Mouse (Mus musculus): ENCODE results near the gene Itk. TPM values are rescaled to one million over a fixed set of nuclear protein-coding genes. Genes with fewer than 3 reads are reported as not detected.

Gene Itk
- total and polyA plus RNA-seq, 2 experiments from 2014 or later = 0.05 to 0.19 TPM

DNA sequence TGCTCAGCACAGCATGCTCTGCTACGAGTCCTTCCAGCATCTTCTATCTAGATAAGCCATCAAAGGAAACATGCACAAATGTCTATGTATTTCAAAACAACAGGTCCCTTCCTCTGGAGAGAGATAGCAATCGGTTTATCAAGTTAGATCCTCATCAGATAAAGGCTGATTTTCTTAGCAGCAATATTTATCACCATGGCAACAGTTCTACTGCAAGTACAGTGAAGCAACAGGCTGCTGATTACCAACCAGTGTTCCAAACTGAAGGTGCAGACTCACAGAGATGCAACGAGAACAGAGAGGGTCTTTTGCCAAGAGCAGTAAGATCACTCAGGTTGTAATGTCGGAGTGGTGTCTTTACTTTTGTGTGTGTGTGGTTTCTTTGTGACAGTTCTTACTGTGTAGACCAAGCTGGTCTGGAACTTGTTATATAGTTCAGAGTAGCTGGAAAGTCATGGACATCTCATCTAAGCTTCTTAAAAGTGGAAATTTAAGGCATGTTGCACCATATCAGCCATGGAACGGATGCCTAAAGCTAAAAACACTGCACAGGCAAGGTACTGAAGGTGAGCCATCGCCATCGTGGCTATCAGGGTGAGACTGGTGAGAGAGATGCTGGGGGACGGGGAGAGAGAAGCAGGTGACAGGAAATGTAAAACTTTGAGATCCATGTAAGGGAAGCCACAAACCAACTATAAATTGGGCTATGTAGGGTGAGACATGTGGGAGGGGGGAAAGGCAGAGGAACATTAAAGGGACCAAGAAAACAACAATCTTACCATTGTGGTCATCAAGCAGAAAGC, 32.0 kb upstream of the Itk start:
- Histone ChIP-seq H3K9ac (no peak overlapping the region), H3K4me2 (ENCODE audit: low read depth) (no peak overlapping the region), H3K4me1 (ENCODE audit: insufficient read depth) (no peaks in the 10 kb centered on the region), H3K9me3 (ENCODE audit: low read length) (no peaks in the 10 kb centered on the region), H3K4me3 (ENCODE audit: low read depth, low read length) (no peak overlapping the region), H3K36me3 (ENCODE audit: insufficient read depth) (no peaks in the 10 kb centered on the region), H3K27me3 (ENCODE audit: insufficient read depth, low read length) (no peaks in the 10 kb centered on the region), H3K27ac (ENCODE audit: low read depth, low read length) (no peak overlapping the region)
- 86% methylated on average over 8 of the region's 8 CpGs for WGBS
- TF ChIP-seq CTCF (IDR thresholded peaks at IDR 0.05; ENCODE audit: low read depth) = no peak
- no peak for DNase-seq
- no peak for ATAC-seq

- Histone ChIP-seq H3K4me3 (ENCODE audit: low read depth, low read length) (no peak overlapping the region), H3K36me3 (ENCODE audit: insufficient read depth) (no peaks in the 10 kb centered on the region), H3K4me1 (ENCODE audit: insufficient read depth) (no peaks in the 10 kb centered on the region), H3K9ac (no peak overlapping the region), H3K27ac (ENCODE audit: low read depth, low read length) (no peak overlapping the region), H3K4me2 (ENCODE audit: low read depth) (no peak overlapping the region), H3K27me3 (ENCODE audit: insufficient read depth, low read length) (no peaks in the 10 kb centered on the region), H3K9me3 (ENCODE audit: low read length) (no peaks in the 10 kb centered on the region)
- DNase-seq (no peak), ATAC-seq (no peak)
- TF ChIP-seq CTCF (IDR thresholded peaks at IDR 0.05; ENCODE audit: low read depth) = no peak
- WGBS = 95% methylated on average over 5 of the region's 5 CpGs
Measured at GRCm38 (mm10) chr11:46418860-46419259, 29.5 kb upstream of the Itk start.

DNA sequence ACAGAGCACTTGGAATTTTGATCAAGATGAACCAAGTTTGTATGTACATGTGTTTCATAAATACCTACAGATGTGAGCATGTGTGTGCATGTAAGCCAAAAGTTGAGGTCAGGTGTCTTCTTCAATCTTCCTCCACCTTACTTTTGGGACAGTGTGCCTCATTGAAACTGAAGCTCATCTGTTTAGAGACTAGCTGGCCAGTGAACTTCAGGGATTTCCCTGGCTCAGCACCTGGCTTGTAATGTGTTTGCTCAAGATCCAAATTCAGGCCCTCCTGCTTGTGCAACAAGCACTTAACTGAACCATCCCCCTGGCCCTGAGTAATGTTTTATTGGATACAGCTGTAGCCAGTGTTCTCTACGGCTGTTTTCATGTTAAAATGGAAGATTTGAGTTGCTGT, 29.1 kb upstream of the Itk start:
- DNase-seq = no peak
- no peak overlapping the region for H3K9ac ChIP-seq
- TF ChIP-seq CTCF (IDR thresholded peaks at IDR 0.05; ENCODE audit: low read depth) = no peak
- H3K27ac ChIP-seq (ENCODE audit: low read depth, low read length) = no peak overlapping the region
- H3K4me1 ChIP-seq (ENCODE audit: insufficient read depth) = no peaks in the 10 kb centered on the region
- H3K4me3 ChIP-seq (ENCODE audit: low read depth, low read length) = no peak overlapping the region
- no peak for ATAC-seq
- no peaks in the 10 kb centered on the region for H3K36me3 ChIP-seq (ENCODE audit: insufficient read depth)
- whole genome bisulfite sequencing = 79% methylated on average over 1 of the region's 1 CpGs
- no peaks in the 10 kb centered on the region for H3K27me3 ChIP-seq (ENCODE audit: insufficient read depth, low read length)
- no peak overlapping the region for H3K4me2 ChIP-seq (ENCODE audit: low read depth)
- H3K9me3 ChIP-seq (ENCODE audit: low read length) = no peaks in the 10 kb centered on the region

- no peak for TF ChIP-seq CTCF (IDR thresholded peaks at IDR 0.05; ENCODE audit: low read depth)
- Histone ChIP-seq H3K36me3 (ENCODE audit: insufficient read depth) (no peaks in the 10 kb centered on the region), H3K4me1 (ENCODE audit: insufficient read depth) (no peaks in the 10 kb centered on the region), H3K9ac (no peak overlapping the region), H3K4me2 (ENCODE audit: low read depth) (no peak overlapping the region), H3K9me3 (ENCODE audit: low read length) (no peaks in the 10 kb centered on the region), H3K27ac (ENCODE audit: low read depth, low read length) (no peak overlapping the region), H3K4me3 (ENCODE audit: low read depth, low read length) (no peak overlapping the region), H3K27me3 (ENCODE audit: insufficient read depth, low read length) (no peaks in the 10 kb centered on the region)
- no peak for ATAC-seq
- 56% methylated on average over 2 of the region's 2 CpGs for WGBS
- no peak for DNase-seq
Measured at GRCm38 (mm10) chr11:46410018-46410563, 20.8 kb upstream of the Itk start.

DNA sequence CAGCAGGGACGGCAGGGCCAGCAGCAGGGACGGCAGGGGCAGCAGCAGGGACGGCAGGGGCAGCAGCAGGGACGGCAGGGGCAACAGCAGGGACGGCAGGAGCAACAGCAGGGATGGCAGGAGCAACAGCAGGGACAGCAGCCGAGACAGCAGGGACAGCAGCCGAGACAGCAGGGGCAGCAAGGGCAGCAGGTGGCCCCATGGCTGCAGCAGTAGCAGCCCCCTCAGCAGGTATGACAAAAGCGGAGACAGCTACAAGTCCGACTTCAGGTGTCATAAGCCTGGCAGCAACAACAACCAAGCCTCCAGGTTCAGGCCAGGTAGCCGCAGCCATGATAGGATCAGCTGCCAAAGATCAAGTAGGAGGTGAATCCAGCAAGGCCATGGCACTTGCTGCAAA, 17.4 kb upstream of the Itk start:
- no peaks in the 10 kb centered on the region for H3K27me3 ChIP-seq (ENCODE audit: insufficient read depth, low read length)
- no peaks in the 10 kb centered on the region for H3K36me3 ChIP-seq (ENCODE audit: insufficient read depth)
- H3K9me3 ChIP-seq (ENCODE audit: low read length) = no peaks in the 10 kb centered on the region
- no peak for TF ChIP-seq CTCF (IDR thresholded peaks at IDR 0.05; ENCODE audit: low read depth)
- ATAC-seq (no peak), DNase-seq (no peak)
- no peak overlapping the region for H3K4me3 ChIP-seq (ENCODE audit: low read depth, low read length)
- H3K27ac ChIP-seq (ENCODE audit: low read depth, low read length) = no peak overlapping the region
- no peak overlapping the region for H3K9ac ChIP-seq
- no peaks in the 10 kb centered on the region for H3K4me1 ChIP-seq (ENCODE audit: insufficient read depth)
- WGBS = 33% methylated on average over 10 of the region's 10 CpGs
- H3K4me2 ChIP-seq (ENCODE audit: low read depth) = no peak overlapping the region

DNA sequence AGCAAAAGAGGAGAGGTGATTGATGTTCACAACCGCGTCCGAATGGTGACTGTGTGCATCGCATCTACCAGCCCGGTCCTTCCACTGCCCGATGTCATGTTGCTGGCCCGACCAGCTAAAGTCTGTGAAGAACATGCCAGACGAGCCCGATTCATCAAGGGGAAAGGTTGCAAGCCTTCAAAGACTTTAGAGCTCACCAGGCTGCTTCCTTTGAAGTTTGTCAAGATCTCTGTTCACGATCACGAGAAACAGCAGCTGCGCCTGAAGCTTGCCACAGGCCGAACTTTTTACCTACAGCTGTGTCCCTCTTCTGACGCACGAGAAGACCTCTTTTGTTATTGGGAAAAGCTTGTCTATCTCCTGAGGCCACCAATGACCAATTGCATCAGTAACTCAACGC, 15.7 kb upstream of the Itk start:
- Histone ChIP-seq H3K4me3 (ENCODE audit: low read depth, low read length) (no peak overlapping the region), H3K4me2 (ENCODE audit: low read depth) (no peak overlapping the region), H3K27me3 (ENCODE audit: insufficient read depth, low read length) (no peaks in the 10 kb centered on the region), H3K9ac (no peak overlapping the region), H3K36me3 (ENCODE audit: insufficient read depth) (no peaks in the 10 kb centered on the region), H3K27ac (ENCODE audit: low read depth, low read length) (no peak overlapping the region), H3K9me3 (ENCODE audit: low read length) (no peaks in the 10 kb centered on the region), H3K4me1 (ENCODE audit: insufficient read depth) (no peaks in the 10 kb centered on the region)
- DNase-seq (no peak), ATAC-seq (no peak)
- WGBS = 89% methylated on average over 16 of the region's 16 CpGs
- TF ChIP-seq CTCF (IDR thresholded peaks at IDR 0.05; ENCODE audit: low read depth) = no peak

GRCm38 (mm10) chr11:46401555-46401954, 12.2 kb upstream of the Itk start:
- H3K4me1 ChIP-seq (ENCODE audit: insufficient read depth) = no peaks in the 10 kb centered on the region
- TF ChIP-seq CTCF (IDR thresholded peaks at IDR 0.05; ENCODE audit: low read depth) = no peak
- ATAC-seq (no peak), DNase-seq (no peak)
- H3K27me3 ChIP-seq (ENCODE audit: insufficient read depth, low read length) = no peaks in the 10 kb centered on the region
- no peak overlapping the region for H3K4me3 ChIP-seq (ENCODE audit: low read depth, low read length)
- no peaks in the 10 kb centered on the region for H3K36me3 ChIP-seq (ENCODE audit: insufficient read depth)
- H3K9me3 ChIP-seq (ENCODE audit: low read length) = no peaks in the 10 kb centered on the region
- no peak overlapping the region for H3K4me2 ChIP-seq (ENCODE audit: low read depth)
- WGBS = 85% methylated on average over 12 of the region's 12 CpGs
- no peak overlapping the region for H3K9ac ChIP-seq
- no peak overlapping the region for H3K27ac ChIP-seq (ENCODE audit: low read depth, low read length)
